Mouse (Mus musculus) liver, embryonic 14.5 days (tissue): ENCODE results near the gene Pnkd. TPM values are rescaled to one million over a fixed set of nuclear protein-coding genes. Genes with fewer than 3 reads are reported as not detected.
"Not testable (repeated sequence)": the region's sequence is repeated elsewhere in the genome, so short reads cannot be mapped to it uniquely, and the experiment has no call there.

Experiments
- ATAC-seq: fragments of 200-750 bp; cut with Nextera tagmentation; 2 replicates; pipeline ENCODE4 v1.8.0; 2017; ENCODE audit warnings: moderate number of reproducible peaks, mild to moderate bottlenecking, moderate library complexity; ENCODE audit not compliant: insufficient read depth
- DNase-seq, 3 experiments: peaks; one replicate each; pipeline ENCODE4 v3.0.0-alpha.2; 2012 to 2013; ENCODE audit warnings: low read depth in 3 of 3, low spot score in 3 of 3
- H3K27ac ChIP-seq: fragments of 300-500 bp; sonication (generic); 2 replicates; pipeline ENCODE4 v1.5.1; 2014; ENCODE audit warnings: moderate library complexity, mild to moderate bottlenecking, control low read depth, inconsistent platforms
- H3K27me3 ChIP-seq: fragments of 300-500 bp; sonication (generic); 2 replicates; pipeline ENCODE4 v1.6.1; 2014; ENCODE audit warnings: mild to moderate bottlenecking, low read length, moderate library complexity; ENCODE audit not compliant: control insufficient read depth, insufficient read depth
- H3K36me3 ChIP-seq: fragments of 300-500 bp; sonication (generic); replicated peaks from 2 replicates; pipeline ENCODE4 v1.6.1; 2014; ENCODE audit warnings: low read depth; ENCODE audit not compliant: control insufficient read depth, insufficient read depth
- H3K4me1 ChIP-seq, 2 experiments: fragments of 200-500 bp in 1 of 2; fragments of 300-500 bp in 1 of 2; sonication (generic) in 1 of 2; replicated peaks; 2 replicates each; pipeline ENCODE4 v1.6.1; 2012 to 2014; ENCODE audit warnings: antibody characterized with exemption in 1 of 2, inconsistent platforms in 1 of 2, low read length in 1 of 2; ENCODE audit not compliant: control insufficient read depth in 2 of 2, insufficient read depth in 2 of 2
- H3K4me2 ChIP-seq: fragments of 300-500 bp; sonication (generic); 2 replicates; pipeline ENCODE4 v1.6.1; 2014; ENCODE audit warnings: low read depth, mild to moderate bottlenecking, control low read depth, moderate library complexity
- H3K4me3 ChIP-seq, 2 experiments: fragments of 200-500 bp in 1 of 2; fragments of 300-500 bp in 1 of 2; sonication (generic) in 1 of 2; 2 replicates each; pipeline ENCODE4 v1.5.1; 2012 to 2014; ENCODE audit warnings: low read depth in 2 of 2, low read length in 2 of 2, mild to moderate bottlenecking in 2 of 2, control low read depth in 1 of 2, inconsistent platforms in 1 of 2, moderate library complexity in 1 of 2; ENCODE audit not compliant: insufficient read depth in 1 of 2
- H3K9ac ChIP-seq: fragments of 300-500 bp; sonication (generic); replicated peaks from 2 replicates; pipeline ENCODE4 v1.6.1; 2014; ENCODE audit warnings: mild to moderate bottlenecking, control low read depth, moderate library complexity
- H3K9me3 ChIP-seq: fragments of 300-500 bp; sonication (generic); 2 replicates; pipeline ENCODE4 v1.6.1; 2016; ENCODE audit warnings: low read length, mixed read lengths; ENCODE audit not compliant: control insufficient read depth
- CTCF ChIP-seq: IDR thresholded peaks from 2 replicates; pipeline ENCODE4 v1.5.1; 2016; ENCODE audit warnings: antibody characterized with exemption, low read depth, control low read depth
- EP300 ChIP-seq: IDR thresholded peaks from 2 replicates; pipeline ENCODE4 v1.6.1; 2016; ENCODE audit warnings: antibody characterized with exemption, low read depth
- WGBS: fragments of 180-500 bp; shearing (Covaris S2); extraction: QIAGEN DNeasy Blood & Tissue Kit; methylation state at CpG from one replicate; pipeline ENCODE4 v1.1.7; 2014; ENCODE audit not compliant: insufficient replicate concordance; 5-methylcytosine and 5-hydroxymethylcytosine counted together
- polyA plus RNA-seq, 2 experiments: library from polyadenylated mRNA; depleted of rRNA in 1 of 2; stranded (reverse) in 1 of 2; unstranded in 1 of 2; fragments of >200 nt; fragmentation: Nextera tagmentation in 1 of 2; extraction: Ambion mirVana in 1 of 2; gene quantifications; 2 replicates each; pipeline versions ENCODE4 v1.2.1 to v1.2.3; 2012 to 2014

The Pnkd gene
- polyA plus RNA-seq, 2 experiments: 16.8 to 42.1 TPM

GRCm38 (mm10) chr1:74321396-74321795 is 36.7 kb downstream of the Pnkd start:
- Histone ChIP-seq H3K27me3 (no peaks in the 10 kb centered on the region), H3K27ac (no peak overlapping the region), H3K4me3 (no peak overlapping the region), H3K9ac (no peak overlapping the region), H3K9me3 (no peaks in the 10 kb centered on the region), H3K4me1 (no peaks in the 10 kb centered on the region), H3K36me3 (no peaks in the 10 kb centered on the region), H3K4me2 (no peak overlapping the region)
- WGBS: 58% methylated on average over 3 of the region's 3 CpGs
- DNase-seq: no peak
- no peak for TF ChIP-seq CTCF
- TF ChIP-seq EP300: no peak
- ATAC-seq: no peak

GRCm38 (mm10) chr1:74326916-74327315 is 42.2 kb downstream of the Pnkd start:
- H3K27ac ChIP-seq, ATAC-seq, H3K9me3 ChIP-seq, H3K9ac ChIP-seq, H3K27me3 ChIP-seq, H3K4me3 ChIP-seq, H3K4me2 ChIP-seq, DNase-seq, H3K36me3 ChIP-seq: not testable (repeated sequence)
- peak; percentile 51 for TF ChIP-seq CTCF
- peaks cover 14 to 18% of the 10 kb centered on the region in 2 experiments for H3K4me1 ChIP-seq
- 50% methylated on average over 2 of the region's 2 CpGs for WGBS

- 69% methylated on average over 7 of the region's 7 CpGs for WGBS
- TF ChIP-seq CTCF: no peak
- TF ChIP-seq EP300: no peak
- no peak for ATAC-seq
Measured at GRCm38 (mm10) chr1:74329899-74330431, 45.2 kb downstream of the Pnkd start.

GRCm38 (mm10) chr1:74331046-74331681 is 46.4 kb downstream of the Pnkd start:
- H3K4me2 ChIP-seq: no peak overlapping the region; the same call in 1 of the 2 replicates
- WGBS: 20% methylated on average over 4 of the region's 4 CpGs

More at GRCm38 (mm10) chr1:74329899-74330431, 45.2 kb downstream of the Pnkd start:
- Histone ChIP-seq H3K4me2 (no peak overlapping the region), H3K9me3 (no peaks in the 10 kb centered on the region), H3K4me1 (peaks cover 18 to 24% of the 10 kb centered on the region in 2 experiments), H3K9ac (no peak overlapping the region), H3K4me3 (no peak overlapping the region), H3K27ac (no peak overlapping the region), H3K27me3 (no peaks in the 10 kb centered on the region), H3K36me3 (no peaks in the 10 kb centered on the region)
- DNase-seq: no peak

GRCm38 (mm10) chr1:74332241-74332763 is 47.6 kb downstream of the Pnkd start:
- peak overlapping the region; percentile 25 to 56 for H3K4me3 ChIP-seq
- DNase-seq (peak; percentile 87 to 88 (median 88)), ATAC-seq (peak; percentile 94)
- H3K4me1 ChIP-seq: peaks cover 18 to 24% of the 10 kb centered on the region in 2 experiments
- H3K9ac ChIP-seq: peak overlapping the region; percentile 27; the same call in 1 of the 2 replicates
- no peak overlapping the region; the same call in 1 of the 2 replicates for H3K27ac ChIP-seq
- H3K36me3 ChIP-seq: no peaks in the 10 kb centered on the region
- no peaks in the 10 kb centered on the region for H3K27me3 ChIP-seq
- no peaks in the 10 kb centered on the region for H3K9me3 ChIP-seq
- no peak for TF ChIP-seq EP300
- TF ChIP-seq CTCF: peak; percentile 64
- WGBS: under 1% methylated on average over 36 of the region's 36 CpGs
- peak overlapping the region; percentile 79 for H3K4me2 ChIP-seq

More at GRCm38 (mm10) chr1:74331046-74331681, 46.4 kb downstream of the Pnkd start:
- ATAC-seq (no peak), DNase-seq (no peak)
- H3K36me3 ChIP-seq: no peaks in the 10 kb centered on the region
- H3K9ac ChIP-seq: no peak overlapping the region; the same call in 1 of the 2 replicates
- no peaks in the 10 kb centered on the region for H3K27me3 ChIP-seq
- H3K27ac ChIP-seq: peak overlapping the region; percentile 25
- H3K9me3 ChIP-seq: no peaks in the 10 kb centered on the region
- H3K4me1 ChIP-seq: peaks cover 18 to 24% of the 10 kb centered on the region in 2 experiments
- no peak for TF ChIP-seq CTCF
- TF ChIP-seq EP300: no peak
- H3K4me3 ChIP-seq: no peak overlapping the region
